Mouse (Mus musculus): Measurements from ENCODE around the gene Chchd1.

Gene Chchd1

DNA sequence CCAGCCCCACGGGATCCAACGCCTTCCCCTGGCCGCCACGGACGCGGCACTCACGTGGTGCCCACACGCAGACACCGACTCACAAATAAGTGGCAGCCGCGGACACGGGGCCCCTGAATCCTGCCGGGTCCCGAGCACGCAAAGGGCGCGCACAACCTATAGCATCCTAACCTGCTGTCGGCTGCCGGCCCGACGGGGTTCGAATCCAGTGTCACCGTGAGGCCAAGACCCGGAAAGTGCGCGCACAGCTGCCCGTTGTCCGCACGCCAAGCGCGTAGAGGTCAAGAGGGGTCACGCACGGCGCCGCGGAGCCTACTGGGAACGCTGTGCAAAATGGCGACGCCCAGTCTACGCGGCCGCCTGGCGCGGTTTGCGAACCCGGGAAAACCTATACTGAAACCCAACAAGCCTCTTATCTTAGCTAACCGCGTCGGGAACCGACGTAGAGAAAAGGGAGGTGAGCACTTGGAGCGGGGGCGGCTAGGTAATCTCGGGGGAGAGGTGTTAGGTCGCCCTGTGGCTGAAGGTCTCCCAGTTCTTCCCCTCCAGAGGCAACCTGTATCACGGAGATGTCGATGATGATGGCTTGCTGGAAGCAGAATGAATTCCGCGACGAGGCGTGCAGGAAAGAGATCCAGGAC is at the start of gene Chchd1:
TSS of gene Chchd1 (plus strand) at position 266 of the 641 bp plus-strand sequence.
- peak; percentile 85 to 86 for DNase-seq (ENCODE audit: low spot score in 2 of 2)

DNA sequence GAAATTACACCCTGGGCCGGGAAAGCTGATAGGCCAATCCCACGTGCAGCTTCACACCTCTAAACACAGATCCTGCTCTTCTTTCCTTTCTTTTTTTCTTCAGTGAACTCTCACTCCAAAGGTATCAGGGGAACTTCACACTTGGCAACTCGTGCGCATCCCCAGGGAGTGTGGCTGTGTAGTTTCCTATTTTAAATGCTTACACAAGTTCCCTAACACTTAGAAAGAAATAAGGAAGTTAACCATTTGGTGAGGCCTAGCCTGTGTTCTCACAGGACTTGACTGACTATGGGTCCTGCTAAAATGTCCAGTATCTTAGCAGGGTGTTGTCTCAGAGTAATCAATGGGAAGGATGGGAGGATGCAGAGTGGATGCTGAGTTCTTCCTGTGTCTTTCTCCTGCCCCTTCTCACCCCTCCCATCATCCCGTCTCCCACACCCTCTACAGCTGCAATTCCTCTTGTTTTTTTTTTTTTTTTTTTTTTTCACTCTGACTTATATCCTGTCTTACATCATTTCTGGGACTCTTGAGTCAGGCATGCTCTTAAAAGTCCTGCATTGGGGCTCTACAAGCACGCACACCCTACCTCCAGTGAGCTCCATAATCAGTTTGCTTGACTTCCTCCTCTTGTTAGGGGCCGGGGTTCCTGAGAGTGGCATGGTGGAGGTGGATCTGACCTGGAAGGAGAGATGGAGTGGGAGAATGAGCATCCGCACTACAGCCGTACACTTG is 48.0 kb upstream of the Chchd1 start:
- DNase-seq (ENCODE audit: low spot score in 2 of 2) = no peak

DNA sequence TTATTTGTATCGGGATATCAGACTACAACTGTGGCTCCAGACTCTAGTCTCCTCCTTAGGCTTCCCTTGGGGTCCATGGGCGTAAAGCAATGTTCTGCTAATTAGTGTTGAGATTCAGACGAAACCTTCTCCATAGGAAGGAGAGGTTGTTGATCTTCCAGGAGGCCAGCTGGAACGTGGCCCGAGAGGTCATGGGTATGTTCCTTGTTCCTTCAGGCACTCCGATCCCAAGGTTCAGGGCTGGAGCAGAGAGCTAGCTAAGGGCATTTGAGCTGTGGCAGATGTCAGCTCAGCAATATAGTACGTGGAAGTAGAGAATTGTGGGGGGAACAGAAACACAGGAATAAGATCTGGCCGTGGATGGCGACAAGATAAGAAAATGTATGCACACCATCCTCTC is 47.1 kb upstream of the Chchd1 start:
- DNase-seq (ENCODE audit: low spot score in 2 of 2) = no peak

- no peak for DNase-seq (ENCODE audit: low spot score in 2 of 2)
Measured at GRCm38 (mm10) chr14:20656361-20656760, 46.4 kb upstream of the Chchd1 start, which contains the start of gene Myoz1. TSS of gene Myoz1 (minus strand) at chr14:20656540.

- DNase-seq (ENCODE audit: low spot score in 2 of 2) = peak in 1 of 2 experiments; percentile 28
Measured at GRCm38 (mm10) chr14:20658326-20658725, 44.5 kb upstream of the Chchd1 start.

- no peak for DNase-seq (ENCODE audit: low spot score in 2 of 2)
Measured at GRCm38 (mm10) chr14:20658902-20659301, 43.9 kb upstream of the Chchd1 start.

DNA sequence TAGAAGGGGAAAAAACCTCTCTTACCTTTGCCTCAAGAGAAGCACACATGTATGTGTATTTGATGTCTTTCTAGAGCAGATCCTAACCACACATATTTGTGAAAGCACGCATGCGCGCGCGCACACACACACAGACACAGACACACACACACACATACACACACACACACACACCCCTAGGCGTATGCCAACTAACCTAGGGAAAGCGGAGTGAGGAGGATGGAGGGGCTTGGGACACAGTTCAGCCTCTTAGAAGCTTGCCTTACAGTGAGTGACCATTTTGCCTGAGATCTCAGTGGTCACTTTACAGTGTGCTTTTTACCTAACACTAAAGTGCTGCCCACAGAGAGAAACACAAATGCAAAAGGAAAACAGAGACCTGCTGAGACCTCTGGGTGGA is 43.1 kb upstream of the Chchd1 start:
- DNase-seq (ENCODE audit: low spot score in 2 of 2) = no peak

DNA sequence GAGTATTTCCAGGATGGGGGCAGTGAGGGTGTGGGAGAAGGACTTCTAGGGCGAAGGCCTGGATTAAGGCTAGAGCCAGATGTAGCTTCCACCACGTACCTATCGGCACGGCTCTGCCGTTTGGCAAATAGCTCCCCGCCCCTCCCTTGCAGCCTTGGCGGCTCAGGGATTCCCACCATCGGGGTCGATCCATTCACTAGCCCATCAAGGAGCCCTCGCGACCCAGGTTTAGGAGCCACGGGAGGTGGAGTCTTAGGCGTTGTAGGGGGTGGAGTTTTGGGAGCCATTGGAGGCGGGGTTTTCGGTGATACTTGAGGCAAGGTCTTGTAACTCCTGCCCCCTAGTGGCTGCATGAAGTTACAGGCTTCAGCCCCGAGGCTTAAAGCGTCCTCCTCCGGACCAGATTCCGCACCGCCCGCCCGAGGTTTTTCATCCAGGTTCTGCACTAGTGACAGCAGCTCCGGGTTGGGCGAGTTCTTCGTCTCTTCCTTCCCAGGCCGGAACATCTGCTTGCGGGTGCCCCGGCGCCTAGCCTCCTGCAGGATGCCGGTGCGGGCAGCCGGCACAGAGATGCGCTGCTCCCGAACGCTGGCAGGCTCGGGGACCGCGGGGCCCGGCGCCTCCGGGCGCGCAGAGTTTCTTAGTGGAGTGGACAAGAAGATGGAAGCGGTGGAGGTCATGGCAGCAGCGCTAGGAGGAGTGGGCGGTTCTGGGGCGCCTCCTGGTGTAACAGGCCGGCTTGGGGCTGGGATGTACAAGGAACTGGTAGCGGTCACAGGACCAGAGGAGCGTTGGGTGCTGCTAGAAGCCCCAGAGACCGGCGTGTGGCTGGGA is 41.8 kb upstream of the Chchd1 start:
- peak; percentile 88 to 92 for DNase-seq (ENCODE audit: low spot score in 2 of 2)

- DNase-seq (ENCODE audit: low spot score in 2 of 2) = no peak
Measured at GRCm38 (mm10) chr14:20661661-20662331, 41.0 kb upstream of the Chchd1 start.

DNA sequence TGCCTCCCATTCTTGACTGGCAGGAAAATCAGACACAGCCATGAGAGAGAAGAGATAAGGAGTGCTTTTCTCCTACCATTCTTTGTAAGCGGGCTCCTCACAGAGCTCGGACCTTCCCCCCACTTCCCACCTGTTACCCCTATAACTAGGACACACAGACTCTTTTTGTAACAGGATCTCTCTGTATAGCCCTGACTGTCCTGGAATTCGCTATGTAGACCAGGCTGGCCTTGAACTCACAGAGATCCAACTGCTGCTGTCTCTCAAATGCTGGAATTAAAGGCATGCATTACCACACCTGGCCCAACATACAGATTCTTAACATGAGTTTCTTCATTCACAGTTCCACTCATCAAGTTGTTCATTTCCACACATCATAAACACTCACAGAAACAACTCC is 40.1 kb upstream of the Chchd1 start:
- DNase-seq (ENCODE audit: low spot score in 2 of 2) = no peak

DNA sequence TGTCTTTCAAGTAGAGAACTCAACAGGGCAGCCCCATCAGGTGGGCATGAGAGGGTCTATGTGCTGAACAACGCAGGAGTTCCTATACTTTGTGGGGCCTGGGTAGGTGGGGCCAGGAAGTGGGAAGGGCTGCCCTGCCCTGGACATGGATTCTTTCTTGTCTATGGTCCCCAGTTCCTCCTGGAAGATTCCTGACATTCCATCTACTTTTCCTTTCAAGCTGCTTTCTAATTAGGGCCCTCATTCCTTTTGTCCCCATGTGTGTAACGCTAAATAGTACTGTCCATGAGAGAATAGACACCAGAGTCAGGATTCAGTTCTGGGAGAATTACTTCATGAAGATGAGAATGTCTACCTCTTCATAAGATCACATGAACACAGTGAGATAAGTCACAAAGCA is 39.2 kb upstream of the Chchd1 start:
- DNase-seq (ENCODE audit: low spot score in 2 of 2) = no peak

DNA sequence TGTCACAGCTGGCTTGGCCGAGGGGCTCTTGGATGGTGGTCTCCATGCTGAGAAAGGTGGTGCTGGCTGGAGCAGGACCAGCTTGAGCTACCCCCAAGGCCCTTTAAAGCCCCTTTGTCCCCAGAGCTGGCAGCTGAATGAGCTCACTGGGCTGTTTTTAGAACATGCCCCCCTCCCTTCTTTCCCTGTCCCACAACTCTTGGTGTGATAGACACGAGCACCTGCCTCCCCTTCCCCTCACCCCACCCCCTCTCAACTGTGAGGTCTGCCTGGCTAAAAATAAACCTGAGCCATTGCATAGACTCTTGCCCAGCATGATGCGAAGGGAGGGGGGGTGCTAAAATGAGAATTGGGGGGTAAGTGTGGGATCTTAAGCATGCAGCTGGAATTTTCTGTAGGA is 38.4 kb upstream of the Chchd1 start:
- DNase-seq (ENCODE audit: low spot score in 2 of 2) = no peak

DNA sequence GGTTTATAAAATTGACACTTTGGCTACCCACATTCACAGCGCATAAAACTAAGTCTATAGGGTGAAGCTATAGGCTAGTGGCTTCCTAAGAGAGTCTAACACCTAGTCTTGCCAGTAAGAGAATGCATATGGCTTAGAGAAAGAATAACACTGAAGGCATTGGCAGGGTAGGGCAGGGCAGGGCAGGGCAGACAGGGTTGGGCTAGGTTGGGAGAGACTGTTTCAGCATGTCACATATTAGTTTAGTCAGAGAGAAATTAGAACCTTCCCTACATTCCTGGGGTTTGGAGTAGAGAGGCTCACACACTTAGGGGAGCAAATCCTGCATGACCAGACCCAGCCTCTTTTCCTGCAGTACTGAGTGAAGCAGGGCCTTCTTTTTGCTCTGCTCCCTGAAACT is 35.3 kb upstream of the Chchd1 start:
- no peak for DNase-seq (ENCODE audit: low spot score in 2 of 2)

- no peak for DNase-seq (ENCODE audit: low spot score in 2 of 2)
Measured at GRCm38 (mm10) chr14:20668154-20668810, 34.5 kb upstream of the Chchd1 start, which contains the start of gene Synpo2l. TSS of gene Synpo2l (minus strand) at chr14:20668354.

GRCm38 (mm10) chr14:20672990-20673389 is 29.8 kb upstream of the Chchd1 start:
- DNase-seq (ENCODE audit: low spot score in 2 of 2) = peak in 1 of 2 experiments; percentile 36

DNA sequence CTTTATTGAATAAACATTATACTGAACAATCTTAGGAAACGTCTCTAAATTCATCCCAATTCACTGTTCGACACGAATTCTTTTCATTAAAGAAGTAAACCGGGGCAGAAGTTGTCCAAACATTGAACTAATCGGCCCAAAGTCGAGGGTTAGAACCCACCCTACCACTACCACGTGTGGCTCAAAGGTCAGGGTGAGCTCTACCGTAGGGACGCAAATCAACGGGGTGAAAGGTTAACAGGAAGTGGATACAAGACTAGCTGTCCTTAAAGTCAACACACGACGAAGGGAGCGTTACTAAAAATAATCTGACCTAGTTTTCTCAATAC is 29.1 kb upstream of the Chchd1 start:
- no peak for DNase-seq (ENCODE audit: low spot score in 2 of 2)

GRCm38 (mm10) chr14:20674064-20674833 is 28.6 kb upstream of the Chchd1 start, which contains the start of gene Sec24c:
TSS of gene Sec24c (plus strand) at chr14:20674308.
- peak; percentile 97 to 98 for DNase-seq (ENCODE audit: low spot score in 2 of 2)

GRCm38 (mm10) chr14:20677906-20678305 is 24.9 kb upstream of the Chchd1 start:
- no peak for DNase-seq (ENCODE audit: low spot score in 2 of 2)

GRCm38 (mm10) chr14:20681742-20682141 is 21.1 kb upstream of the Chchd1 start:
- no peak for DNase-seq (ENCODE audit: low spot score in 2 of 2)

DNA sequence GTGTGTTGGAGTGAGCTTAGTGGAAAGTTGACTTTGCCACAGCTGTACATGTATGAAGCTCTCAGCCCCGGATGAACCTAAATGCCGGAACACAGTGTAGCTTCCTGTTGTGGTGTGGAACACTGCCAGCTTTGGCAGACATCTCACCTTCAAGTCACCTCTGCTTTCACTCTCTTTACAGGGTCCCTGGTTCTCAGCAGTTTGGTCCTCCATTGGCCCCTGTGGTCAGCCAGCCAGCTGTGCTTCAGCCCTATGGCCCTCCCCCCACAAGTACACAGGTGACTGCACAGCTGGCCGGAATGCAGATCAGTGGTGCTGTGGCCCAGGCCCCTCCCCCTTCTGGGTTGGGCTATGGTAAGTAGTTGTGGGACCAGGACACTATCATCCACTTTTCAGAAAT is 20.3 kb upstream of the Chchd1 start:
- peak; percentile 79 for DNase-seq (ENCODE audit: low spot score in 2 of 2)

- DNase-seq (ENCODE audit: low spot score in 2 of 2) = no peak
Measured at GRCm38 (mm10) chr14:20686576-20686975, 16.2 kb upstream of the Chchd1 start.

Data from spleen, postnatal 36 days (tissue).